Mouse (Mus musculus): ENCODE measurements around the gene Ppp1r1a. TPM values are rescaled to one million over a fixed set of nuclear protein-coding genes. Genes with fewer than 3 reads are reported as not detected.

Ppp1r1a gene
- 16.7 and 18.1 TPM in 2 replicates for polyA plus RNA-seq (2014; fragmentation: Nextera tagmentation; extraction: Ambion mirVana)

- DNase-seq (ENCODE audit: low spot score), result peak; percentile 83
- no peaks in the 10 kb centered on the region for H3K9me3 ChIP-seq (ENCODE audit: control insufficient read depth, low read length)
- H3K4me2 ChIP-seq (ENCODE audit: low read depth, low read length), result peak within 1 kb of the TSS; percentile 98
- H3K27me3 ChIP-seq (replicated peaks; ENCODE audit: control insufficient read depth, insufficient read depth, low read length), result peaks cover 13% of the 10 kb centered on the region
- peak within 1 kb of the TSS; percentile 64 for H3K4me3 ChIP-seq (ENCODE audit: low read depth, low read length)
- peaks cover 4% of the 10 kb centered on the region for H3K4me1 ChIP-seq (ENCODE audit: control insufficient read depth, insufficient read depth, low read length)
- peak within 1 kb of the TSS; percentile 69 for H3K9ac ChIP-seq (ENCODE audit: low read depth, low read length)
- no peak within 1 kb of the TSS for H3K27ac ChIP-seq (replicated peaks; ENCODE audit: low read depth, low read length)
- WGBS, result 0% methylated on average over 14 of the region's 36 CpGs
- ATAC-seq (ENCODE audit: low read depth), result peak; percentile 93
- no peaks in the 10 kb centered on the region for H3K36me3 ChIP-seq (ENCODE audit: control insufficient read depth, insufficient read depth, low read length)
Observed at GRCm38 (mm10) chr15:103537822-103538213, at the start of gene Ppp1r1a. TSS of gene Ppp1r1a (minus strand) at chr15:103538003.

DNA sequence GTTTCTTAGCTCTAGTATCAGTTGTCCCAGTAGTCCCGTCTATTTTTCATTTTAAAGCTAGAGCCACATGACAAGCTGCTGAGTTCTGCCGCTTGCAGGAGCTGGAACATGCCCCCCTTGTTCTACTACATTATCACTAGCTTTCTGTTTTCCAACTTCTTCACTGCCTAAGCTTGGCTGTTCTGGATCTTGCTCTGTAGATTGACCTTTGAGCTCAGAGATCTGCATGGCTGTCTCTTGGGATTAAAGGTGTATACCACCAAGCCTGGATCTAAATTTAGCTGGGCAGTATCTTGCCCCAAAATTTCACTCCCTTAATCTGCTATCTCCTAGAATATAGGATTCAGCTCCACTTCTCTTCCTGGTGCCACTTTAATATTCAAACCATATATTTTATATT, 48.1 kb upstream of the Ppp1r1a start:
- Histone ChIP-seq H3K27ac (replicated peaks; ENCODE audit: low read depth, low read length) (no peak overlapping the region), H3K4me2 (ENCODE audit: low read depth, low read length) (no peak overlapping the region)

GRCm38 (mm10) chr15:103564981-103565380, 27.2 kb upstream of the Ppp1r1a start, which contains the start of gene Glycam1:
TSS of gene Glycam1 (minus strand) at chr15:103565081.
- no peaks in the 10 kb centered on the region for H3K4me1 ChIP-seq (ENCODE audit: control insufficient read depth, insufficient read depth, low read length)
- no peaks in the 10 kb centered on the region for H3K9me3 ChIP-seq (ENCODE audit: control insufficient read depth, low read length)
- H3K27ac ChIP-seq (replicated peaks; ENCODE audit: low read depth, low read length), result no peak within 1 kb of the TSS
- H3K4me3 ChIP-seq (ENCODE audit: low read depth, low read length), result no peak within 1 kb of the TSS
- no peak within 1 kb of the TSS for H3K4me2 ChIP-seq (ENCODE audit: low read depth, low read length)
- no peaks in the 10 kb centered on the region for H3K36me3 ChIP-seq (ENCODE audit: control insufficient read depth, insufficient read depth, low read length)
- H3K27me3 ChIP-seq (replicated peaks; ENCODE audit: control insufficient read depth, insufficient read depth, low read length), result no peaks in the 10 kb centered on the region
- ATAC-seq (ENCODE audit: low read depth), result no peak
- DNase-seq (ENCODE audit: low spot score), result no peak
- no peak within 1 kb of the TSS for H3K9ac ChIP-seq (ENCODE audit: low read depth, low read length)

More for the DNA sequence above, 48.1 kb upstream of the Ppp1r1a start:
- Histone ChIP-seq H3K9ac (ENCODE audit: low read depth, low read length) (no peak overlapping the region), H3K9me3 (ENCODE audit: control insufficient read depth, low read length) (no peaks in the 10 kb centered on the region), H3K4me3 (ENCODE audit: low read depth, low read length) (no peak overlapping the region), H3K36me3 (ENCODE audit: control insufficient read depth, insufficient read depth, low read length) (no peaks in the 10 kb centered on the region), H3K27me3 (replicated peaks; ENCODE audit: control insufficient read depth, insufficient read depth, low read length) (no peaks in the 10 kb centered on the region), H3K4me1 (ENCODE audit: control insufficient read depth, insufficient read depth, low read length) (no peaks in the 10 kb centered on the region)
- 83% methylated on average over 2 of the region's 2 CpGs for WGBS
- ATAC-seq (ENCODE audit: low read depth) (no peak), DNase-seq (ENCODE audit: low spot score) (no peak)

- H3K27ac ChIP-seq (replicated peaks; ENCODE audit: low read depth, low read length), result no peak overlapping the region
- H3K9ac ChIP-seq (ENCODE audit: low read depth, low read length), result no peak overlapping the region
- no peaks in the 10 kb centered on the region for H3K36me3 ChIP-seq (ENCODE audit: control insufficient read depth, insufficient read depth, low read length)
- H3K27me3 ChIP-seq (replicated peaks; ENCODE audit: control insufficient read depth, insufficient read depth, low read length), result no peaks in the 10 kb centered on the region
- ATAC-seq (ENCODE audit: low read depth) (no peak), DNase-seq (ENCODE audit: low spot score) (peak; percentile 83)
- H3K9me3 ChIP-seq (ENCODE audit: control insufficient read depth, low read length), result no peaks in the 10 kb centered on the region
- 49% methylated on average over 3 of the region's 3 CpGs for WGBS
- no peak overlapping the region for H3K4me3 ChIP-seq (ENCODE audit: low read depth, low read length)
- H3K4me2 ChIP-seq (ENCODE audit: low read depth, low read length), result no peak overlapping the region
- no peaks in the 10 kb centered on the region for H3K4me1 ChIP-seq (ENCODE audit: control insufficient read depth, insufficient read depth, low read length)
Observed at GRCm38 (mm10) chr15:103552096-103552690, 14.4 kb upstream of the Ppp1r1a start.

DNA sequence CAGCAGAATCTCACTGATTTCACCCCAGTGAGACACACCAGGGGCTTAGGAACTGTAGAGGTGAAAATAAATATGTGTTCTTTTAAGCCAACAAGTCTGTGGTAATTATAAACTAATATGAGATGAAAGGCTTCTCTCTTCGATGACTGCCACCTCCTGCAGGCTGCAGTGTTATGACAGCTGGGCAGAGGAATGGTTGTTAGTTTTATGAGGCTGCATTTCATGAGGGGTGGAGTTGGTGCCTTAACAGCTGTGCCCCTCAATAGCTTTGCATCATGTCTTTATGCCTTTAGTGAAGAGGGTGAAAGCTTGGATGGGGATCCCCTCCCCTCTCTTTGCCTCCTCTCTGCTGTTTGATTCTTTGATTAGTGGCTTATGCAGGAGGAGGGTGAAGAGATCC, 13.2 kb upstream of the Ppp1r1a start:
- no peak overlapping the region for H3K27ac ChIP-seq (replicated peaks; ENCODE audit: low read depth, low read length)

GRCm38 (mm10) chr15:103549475-103549874, 11.7 kb upstream of the Ppp1r1a start:
- no peak overlapping the region for H3K27ac ChIP-seq (replicated peaks; ENCODE audit: low read depth, low read length)
- no peak overlapping the region for H3K4me2 ChIP-seq (ENCODE audit: low read depth, low read length)
- DNase-seq (ENCODE audit: low spot score) (no peak), ATAC-seq (ENCODE audit: low read depth) (no peak)
- H3K9me3 ChIP-seq (ENCODE audit: control insufficient read depth, low read length), result no peaks in the 10 kb centered on the region
- no peak overlapping the region for H3K9ac ChIP-seq (ENCODE audit: low read depth, low read length)
- no peaks in the 10 kb centered on the region for H3K4me1 ChIP-seq (ENCODE audit: control insufficient read depth, insufficient read depth, low read length)
- no peaks in the 10 kb centered on the region for H3K27me3 ChIP-seq (replicated peaks; ENCODE audit: control insufficient read depth, insufficient read depth, low read length)
- WGBS, result 81% methylated on average over 1 of the region's 1 CpGs
- no peaks in the 10 kb centered on the region for H3K36me3 ChIP-seq (ENCODE audit: control insufficient read depth, insufficient read depth, low read length)
- H3K4me3 ChIP-seq (ENCODE audit: low read depth, low read length), result no peak overlapping the region

More for the DNA sequence above, 13.2 kb upstream of the Ppp1r1a start:
- DNase-seq (ENCODE audit: low spot score) (no peak), ATAC-seq (ENCODE audit: low read depth) (no peak)
- no peaks in the 10 kb centered on the region for H3K36me3 ChIP-seq (ENCODE audit: control insufficient read depth, insufficient read depth, low read length)
- no peaks in the 10 kb centered on the region for H3K4me1 ChIP-seq (ENCODE audit: control insufficient read depth, insufficient read depth, low read length)
- no peaks in the 10 kb centered on the region for H3K27me3 ChIP-seq (replicated peaks; ENCODE audit: control insufficient read depth, insufficient read depth, low read length)
- H3K4me3 ChIP-seq (ENCODE audit: low read depth, low read length), result no peak overlapping the region
- WGBS, result 24% methylated on average over 1 of the region's 1 CpGs
- no peaks in the 10 kb centered on the region for H3K9me3 ChIP-seq (ENCODE audit: control insufficient read depth, low read length)
- no peak overlapping the region for H3K4me2 ChIP-seq (ENCODE audit: low read depth, low read length)
- H3K9ac ChIP-seq (ENCODE audit: low read depth, low read length), result no peak overlapping the region

GRCm38 (mm10) chr15:103547983-103548382, 10.2 kb upstream of the Ppp1r1a start:
- Histone ChIP-seq H3K9ac (ENCODE audit: low read depth, low read length) (no peak overlapping the region), H3K36me3 (ENCODE audit: control insufficient read depth, insufficient read depth, low read length) (no peaks in the 10 kb centered on the region), H3K27ac (replicated peaks; ENCODE audit: low read depth, low read length) (no peak overlapping the region), H3K4me1 (ENCODE audit: control insufficient read depth, insufficient read depth, low read length) (no peaks in the 10 kb centered on the region), H3K4me2 (ENCODE audit: low read depth, low read length) (no peak overlapping the region), H3K27me3 (replicated peaks; ENCODE audit: control insufficient read depth, insufficient read depth, low read length) (no peaks in the 10 kb centered on the region), H3K4me3 (ENCODE audit: low read depth, low read length) (no peak overlapping the region), H3K9me3 (ENCODE audit: control insufficient read depth, low read length) (no peaks in the 10 kb centered on the region)
- DNase-seq (ENCODE audit: low spot score) (no peak), ATAC-seq (ENCODE audit: low read depth) (no peak)
- 78% methylated on average over 3 of the region's 3 CpGs for WGBS

GRCm38 (mm10) chr15:103542526-103542925, 4.7 kb upstream of the Ppp1r1a start:
- DNase-seq (ENCODE audit: low spot score) (no peak), ATAC-seq (ENCODE audit: low read depth) (no peak)
- H3K27ac ChIP-seq (replicated peaks; ENCODE audit: low read depth, low read length), result no peak overlapping the region
- no peak overlapping the region for H3K4me2 ChIP-seq (ENCODE audit: low read depth, low read length)
- no peaks in the 10 kb centered on the region for H3K9me3 ChIP-seq (ENCODE audit: control insufficient read depth, low read length)
- H3K9ac ChIP-seq (ENCODE audit: low read depth, low read length), result no peak overlapping the region
- no peak overlapping the region for H3K4me3 ChIP-seq (ENCODE audit: low read depth, low read length)
- no peaks in the 10 kb centered on the region for H3K36me3 ChIP-seq (ENCODE audit: control insufficient read depth, insufficient read depth, low read length)
- H3K4me1 ChIP-seq (ENCODE audit: control insufficient read depth, insufficient read depth, low read length), result peaks cover 4% of the 10 kb centered on the region
- H3K27me3 ChIP-seq (replicated peaks; ENCODE audit: control insufficient read depth, insufficient read depth, low read length), result peaks cover 5% of the 10 kb centered on the region

DNA sequence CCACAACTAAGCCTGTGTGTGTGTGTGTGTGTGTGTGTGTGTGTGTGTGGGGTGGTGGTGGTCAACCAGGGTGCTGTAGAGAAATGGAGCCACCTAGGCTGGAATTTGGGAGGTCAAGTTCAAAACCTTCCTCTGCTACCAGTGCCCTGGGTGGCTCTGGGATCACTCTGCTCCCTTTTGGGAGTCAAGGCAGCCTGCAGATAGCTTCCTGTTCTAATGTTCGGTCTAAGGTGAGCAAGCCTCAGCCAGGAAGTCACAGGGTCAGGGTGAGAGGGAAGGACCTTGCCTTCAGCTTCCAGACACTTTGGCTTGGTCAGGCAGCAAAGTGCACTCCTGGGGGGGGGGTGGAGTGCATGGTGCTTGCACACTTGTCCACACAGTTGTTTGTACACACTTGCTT, 2.8 kb upstream of the Ppp1r1a start:
- no peak overlapping the region for H3K4me3 ChIP-seq (ENCODE audit: low read depth, low read length)
- WGBS, result 67% methylated on average over 1 of the region's 1 CpGs
- H3K9ac ChIP-seq (ENCODE audit: low read depth, low read length), result no peak overlapping the region
- H3K27me3 ChIP-seq (replicated peaks; ENCODE audit: control insufficient read depth, insufficient read depth, low read length), result peaks cover 13% of the 10 kb centered on the region
- H3K27ac ChIP-seq (replicated peaks; ENCODE audit: low read depth, low read length), result no peak overlapping the region
- ATAC-seq (ENCODE audit: low read depth), result no peak
- peaks cover 4% of the 10 kb centered on the region for H3K4me1 ChIP-seq (ENCODE audit: control insufficient read depth, insufficient read depth, low read length)
- H3K9me3 ChIP-seq (ENCODE audit: control insufficient read depth, low read length), result no peaks in the 10 kb centered on the region
- H3K36me3 ChIP-seq (ENCODE audit: control insufficient read depth, insufficient read depth, low read length), result no peaks in the 10 kb centered on the region
- DNase-seq (ENCODE audit: low spot score), result no peak
- H3K4me2 ChIP-seq (ENCODE audit: low read depth, low read length), result no peak overlapping the region
